Comparison of ENCODE assay signal across 7 mouse cellular contexts in the genomic region with DNA sequence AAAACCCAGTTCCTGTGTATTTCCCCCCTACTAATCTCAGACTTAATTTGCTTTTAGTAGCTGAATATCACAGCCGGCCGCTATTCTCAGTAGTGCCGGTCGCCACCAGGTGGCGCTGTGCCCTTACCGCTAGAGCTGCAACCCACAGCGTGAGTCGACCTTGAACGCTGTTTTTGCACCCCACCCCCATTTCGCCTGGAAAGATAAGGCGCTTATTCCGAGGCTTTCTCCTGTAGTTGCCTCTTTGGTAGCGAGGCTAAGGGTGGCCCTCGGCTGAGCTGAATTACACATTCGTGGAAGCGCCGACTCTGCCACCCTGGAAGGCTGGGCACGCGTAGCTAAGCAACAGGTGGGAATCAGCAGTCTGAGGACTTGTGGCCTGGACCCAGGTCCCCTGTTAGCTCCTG. TPM values are rescaled to one million over a fixed set of nuclear protein-coding genes. Genes with fewer than 3 reads are reported as not detected.
DNase-seq lines count a peak whose midpoint lies in the region; ATAC-seq and TF ChIP-seq lines count a peak whose summit lies in the region.

No protein-coding gene starts in this region.

- no peak overlapping the region for H3K9ac ChIP-seq in limb, embryonic 13.5 days
- peak overlapping the region; percentile 7; the same call in 1 of the 2 replicates for H3K9ac ChIP-seq in midbrain, embryonic 15.5 days

- peak; percentile 76 to 78 for DNase-seq in adrenal gland, adult 18-20 months (ENCODE audit: low spot score in 2 of 2)
- DNase-seq in cerebellum, postnatal 4 days (ENCODE audit: low spot score in 2 of 2), result peak; percentile 62 to 85
- peak; percentile 20 to 32 for DNase-seq in gastrocnemius, adult 8-10 months (ENCODE audit: low spot score in 2 of 2)
- DNase-seq in spleen, adult 2 months (ENCODE audit: low read depth in 1 of 2, low spot score in 2 of 2), result peak; percentile 56 to 66

- H3K4me3 ChIP-seq in limb, embryonic 13.5 days, result peak overlapping the region; percentile 25; the same call in 1 of the 2 replicates
- H3K4me3 ChIP-seq in midbrain, embryonic 15.5 days, result peak overlapping the region; percentile 31
- no peak overlapping the region; the same call in 1 of the 2 replicates for H3K4me3 ChIP-seq in spleen, adult 2 months (ENCODE audit: extremely low read depth, insufficient read depth, insufficient read length)

- no peaks in the 10 kb centered on the region for H3K4me1 ChIP-seq in limb, embryonic 13.5 days
- peaks cover 2% of the 10 kb centered on the region; the same call in 1 of the 2 replicates for H3K4me1 ChIP-seq in midbrain, embryonic 15.5 days
- no peaks in the 10 kb centered on the region; the same call in 1 of the 2 replicates for H3K4me1 ChIP-seq in spleen, adult 2 months (ENCODE audit: control insufficient read depth, insufficient read depth, insufficient read length)

- no peak overlapping the region for H3K27ac ChIP-seq in limb, embryonic 13.5 days
- no peak overlapping the region for H3K27ac ChIP-seq in midbrain, embryonic 15.5 days
- H3K27ac ChIP-seq in spleen, adult 2 months (ENCODE audit: insufficient read depth, low read length), result no peak overlapping the region

- ATAC-seq in inflammation-experienced regulatory T-cells, adult 6 months, result peak; percentile 99
- peak; percentile 69 for ATAC-seq in limb, embryonic 13.5 days (ENCODE audit: low FRiP score, low read depth)
- peak; percentile 75 for ATAC-seq in midbrain, embryonic 15.5 days (replicated peaks)

- H3K36me3 ChIP-seq in limb, embryonic 13.5 days, result no peaks in the 10 kb centered on the region
- no peaks in the 10 kb centered on the region for H3K36me3 ChIP-seq in midbrain, embryonic 15.5 days (replicated peaks)
- no peaks in the 10 kb centered on the region for H3K36me3 ChIP-seq in spleen, adult 2 months (ENCODE audit: control insufficient read depth, insufficient read depth, low read length)

- 10% methylated on average over 19 of the region's 19 CpGs for WGBS in limb, embryonic 13.5 days
- 23% methylated on average over 19 of the region's 19 CpGs for WGBS in midbrain, embryonic 15.5 days
- 16% methylated on average over 19 of the region's 19 CpGs for WGBS in spleen, adult 2 months

- peaks cover 6% of the 10 kb centered on the region; the same call in 1 of the 2 replicates for H3K9me3 ChIP-seq in limb, embryonic 13.5 days
- no peaks in the 10 kb centered on the region for H3K9me3 ChIP-seq in midbrain, embryonic 15.5 days

- peak; percentile 97 for TF ChIP-seq CTCF in spleen, adult 2 months (IDR thresholded peaks at IDR 0.05; ENCODE audit: extremely low read depth, insufficient read depth, insufficient read length, insufficient replicate concordance)

- no peaks in the 10 kb centered on the region for H3K27me3 ChIP-seq in limb, embryonic 13.5 days
- no peaks in the 10 kb centered on the region for H3K27me3 ChIP-seq in midbrain, embryonic 15.5 days (replicated peaks)
- no peaks in the 10 kb centered on the region for H3K27me3 ChIP-seq in spleen, adult 2 months (ENCODE audit: control insufficient read depth, insufficient read depth, low read length)

- no peak for TF ChIP-seq POLR2A in spleen, adult 2 months (IDR thresholded peaks at IDR 0.05; ENCODE audit: low read depth, low read length)

- H3K4me2 ChIP-seq in limb, embryonic 13.5 days (replicated peaks), result peak overlapping the region; percentile 63
- H3K4me2 ChIP-seq in midbrain, embryonic 15.5 days, result peak overlapping the region; percentile 55

RNA-seq across cellular contexts. Expression of a gene that starts 8.9 kb away (rescaled TPM):
- 100 to 1,000 TPM; 137 to 283 TPM for total RNA-seq in adrenal gland, adult 18-20 months (2021)
- total RNA-seq in gastrocnemius, adult 8-10 months (2022), result 10 to 100 TPM in 1 of 4 experiments, 1 to 10 TPM in 3; 7.0 to 10.6 (median 7.2) TPM
- 10 to 100 TPM; 58.9 to 60.6 (median 59.1) TPM for polyA plus RNA-seq in inflammation-experienced regulatory T-cells, adult 6 months (2017; shearing (Covaris generic))
- polyA plus RNA-seq in limb, embryonic 13.5 days (2015; fragmentation: Nextera tagmentation; extraction: Ambion mirVana), result 158 and 160 TPM in 2 replicates
- 127 and 128 TPM in 2 replicates for polyA plus RNA-seq in midbrain, embryonic 15.5 days (2015; fragmentation: Nextera tagmentation; extraction: Ambion mirVana)
- 61.1 and 65.8 TPM in 2 replicates for polyA plus RNA-seq in spleen, adult 2 months (2012; rRNA removed)

RNA-seq across cellular contexts. Expression of a gene that starts 22.9 kb away (rescaled TPM):
- total RNA-seq in adrenal gland, adult 18-20 months (2021), result 10 to 100 TPM in 1 of 2 experiments, 1 to 10 TPM in 1; 4.4 to 24.4 TPM
- total RNA-seq in gastrocnemius, adult 8-10 months (2022), result not detected
- not detected for polyA plus RNA-seq in inflammation-experienced regulatory T-cells, adult 6 months (2017; shearing (Covaris generic))
- 0.17 TPM in 1 of 2 replicates, not detected in the other for polyA plus RNA-seq in limb, embryonic 13.5 days (2015; fragmentation: Nextera tagmentation; extraction: Ambion mirVana)
- not detected in 2 replicates for polyA plus RNA-seq in midbrain, embryonic 15.5 days (2015; fragmentation: Nextera tagmentation; extraction: Ambion mirVana)
- polyA plus RNA-seq in spleen, adult 2 months (2012; rRNA removed), result 0.08 TPM in 1 of 2 replicates, not detected in the other

RNA-seq across cellular contexts. Expression of a gene that starts 24.6 kb away (rescaled TPM):
- not detected for total RNA-seq in adrenal gland, adult 18-20 months (2021)
- not detected for total RNA-seq in gastrocnemius, adult 8-10 months (2022)
- polyA plus RNA-seq in inflammation-experienced regulatory T-cells, adult 6 months (2017; shearing (Covaris generic)), result under 1 TPM in 2 of 3 experiments, not detected in 1; 0.23 to 0.34 TPM
- polyA plus RNA-seq in limb, embryonic 13.5 days (2015; fragmentation: Nextera tagmentation; extraction: Ambion mirVana), result 0.99 and 1.0 TPM in 2 replicates
- polyA plus RNA-seq in midbrain, embryonic 15.5 days (2015; fragmentation: Nextera tagmentation; extraction: Ambion mirVana), result 0.06 and 0.37 TPM in 2 replicates
- polyA plus RNA-seq in spleen, adult 2 months (2012; rRNA removed), result 4.0 and 4.6 TPM in 2 replicates

RNA-seq across cellular contexts. Expression of a gene that starts 40.5 kb away (rescaled TPM):
- 10 to 100 TPM; 17.9 to 21.1 TPM for total RNA-seq in adrenal gland, adult 18-20 months (2021)
- total RNA-seq in gastrocnemius, adult 8-10 months (2022), result 1 to 10 TPM; 3.2 to 4.7 (median 3.4) TPM
- 1 to 10 TPM; 5.9 to 9.5 (median 7.7) TPM for polyA plus RNA-seq in inflammation-experienced regulatory T-cells, adult 6 months (2017; shearing (Covaris generic))
- polyA plus RNA-seq in limb, embryonic 13.5 days (2015; fragmentation: Nextera tagmentation; extraction: Ambion mirVana), result 30.6 and 31.1 TPM in 2 replicates
- 48.3 and 49.5 TPM in 2 replicates for polyA plus RNA-seq in midbrain, embryonic 15.5 days (2015; fragmentation: Nextera tagmentation; extraction: Ambion mirVana)
- polyA plus RNA-seq in spleen, adult 2 months (2012; rRNA removed), result 21.4 and 30.1 TPM in 2 replicates

RNA-seq across cellular contexts. Expression of a gene that starts 48.4 kb away (rescaled TPM):
- total RNA-seq in adrenal gland, adult 18-20 months (2021), result 1 to 10 TPM; 5.2 to 5.9 TPM
- under 1 TPM in 2 of 4 experiments, not detected in 2; 0.07 to 0.20 TPM for total RNA-seq in gastrocnemius, adult 8-10 months (2022)
- under 1 TPM in 2 of 3 experiments, not detected in 1; 0.13 to 0.59 TPM for polyA plus RNA-seq in inflammation-experienced regulatory T-cells, adult 6 months (2017; shearing (Covaris generic))
- polyA plus RNA-seq in limb, embryonic 13.5 days (2015; fragmentation: Nextera tagmentation; extraction: Ambion mirVana), result 0.28 and 0.29 TPM in 2 replicates
- polyA plus RNA-seq in midbrain, embryonic 15.5 days (2015; fragmentation: Nextera tagmentation; extraction: Ambion mirVana), result 3.7 and 6.1 TPM in 2 replicates
- 51.6 and 52.3 TPM in 2 replicates for polyA plus RNA-seq in spleen, adult 2 months (2012; rRNA removed)

Comparison
In these comparisons a context has a peak if more than half of its experiments do, and no peak if none do; other contexts are left out.
1. DNase-seq: peak in every context shown above with its lines; median percentile 77 in adrenal gland, adult 18-20 months; 74 in cerebellum, postnatal 4 days; 61 in spleen, adult 2 months; 26 in gastrocnemius, adult 8-10 months.